Mouse (Mus musculus) spleen, postnatal 4 days (tissue): ENCODE measurements around the gene Nipal4.

Source experiments
- DNase-seq, 2 experiments: peaks; one replicate each; pipeline ENCODE4 v3.0.0; 2022; ENCODE audit warnings: low spot score in 2 of 2

Nipal4 gene

GRCm38 (mm10) chr11:46115011-46115410 lies 51.3 kb downstream of the Nipal4 start:
- no peak for DNase-seq

- no peak for DNase-seq
Measured at GRCm38 (mm10) chr11:46114221-46114620, 52.1 kb downstream of the Nipal4 start.

- no peak for DNase-seq
Measured at GRCm38 (mm10) chr11:46113211-46113610, 53.1 kb downstream of the Nipal4 start.

- no peak for DNase-seq
Measured at GRCm38 (mm10) chr11:46110945-46111287, 55.4 kb downstream of the Nipal4 start.

- DNase-seq = no peak
Measured at GRCm38 (mm10) chr11:46110156-46110944, 56.0 kb downstream of the Nipal4 start.

GRCm38 (mm10) chr11:46109206-46109605 lies 57.1 kb downstream of the Nipal4 start:
- DNase-seq = no peak

- DNase-seq = no peak
Measured at GRCm38 (mm10) chr11:46107046-46107445, 59.3 kb downstream of the Nipal4 start.

GRCm38 (mm10) chr11:46102107-46102506 lies 64.2 kb downstream of the Nipal4 start:
- no peak for DNase-seq
